Mouse (Mus musculus): ENCODE measurements around the gene Hsp90b1. TPM values are rescaled to one million over a fixed set of nuclear protein-coding genes. Genes with fewer than 3 reads are reported as not detected.

Hsp90b1 gene
- 518 and 623 TPM in 2 replicates for total RNA-seq (2017)

GRCm38 (mm10) chr10:86705318-86705921 lies at the start of gene Hsp90b1, which contains the start of gene Ttc41:
Hsp90b1 (minus strand) TSS chr10:86705509.
Ttc41 (plus strand) TSS chr10:86705811.
- peak; percentile 86 to 87 for ATAC-seq (replicated peaks in 1 of 2; ENCODE audit: insufficient read depth in 1 of 2, low FRiP score in 2 of 2, low TSS enrichment in 1 of 2, low read depth in 1 of 2, poor library complexity in 2 of 2, severe bottlenecking in 2 of 2)

- no peak for ATAC-seq (replicated peaks in 1 of 2; ENCODE audit: insufficient read depth in 1 of 2, low FRiP score in 2 of 2, low TSS enrichment in 1 of 2, low read depth in 1 of 2, poor library complexity in 2 of 2, severe bottlenecking in 2 of 2)
Observed at GRCm38 (mm10) chr10:86744306-86744705, 39.0 kb upstream of the Hsp90b1 start.

GRCm38 (mm10) chr10:86742918-86743317 lies 37.6 kb upstream of the Hsp90b1 start:
- no peak for ATAC-seq (replicated peaks in 1 of 2; ENCODE audit: insufficient read depth in 1 of 2, low FRiP score in 2 of 2, low TSS enrichment in 1 of 2, low read depth in 1 of 2, poor library complexity in 2 of 2, severe bottlenecking in 2 of 2)

- no peak for ATAC-seq (replicated peaks in 1 of 2; ENCODE audit: insufficient read depth in 1 of 2, low FRiP score in 2 of 2, low TSS enrichment in 1 of 2, low read depth in 1 of 2, poor library complexity in 2 of 2, severe bottlenecking in 2 of 2)
Observed at GRCm38 (mm10) chr10:86735036-86735435, 29.7 kb upstream of the Hsp90b1 start.

- ATAC-seq (replicated peaks in 1 of 2; ENCODE audit: insufficient read depth in 1 of 2, low FRiP score in 2 of 2, low TSS enrichment in 1 of 2, low read depth in 1 of 2, poor library complexity in 2 of 2, severe bottlenecking in 2 of 2): no peak
Observed at GRCm38 (mm10) chr10:86731500-86731863, 26.2 kb upstream of the Hsp90b1 start.

- peak; percentile 40 to 50 for ATAC-seq (replicated peaks in 1 of 2; ENCODE audit: insufficient read depth in 1 of 2, low FRiP score in 2 of 2, low TSS enrichment in 1 of 2, low read depth in 1 of 2, poor library complexity in 2 of 2, severe bottlenecking in 2 of 2)
Observed at GRCm38 (mm10) chr10:86730823-86731499, 25.7 kb upstream of the Hsp90b1 start.

GRCm38 (mm10) chr10:86728176-86728575 lies 22.9 kb upstream of the Hsp90b1 start:
- no peak for ATAC-seq (replicated peaks in 1 of 2; ENCODE audit: insufficient read depth in 1 of 2, low FRiP score in 2 of 2, low TSS enrichment in 1 of 2, low read depth in 1 of 2, poor library complexity in 2 of 2, severe bottlenecking in 2 of 2)

- peak; percentile 93 to 94 for ATAC-seq (replicated peaks in 1 of 2; ENCODE audit: insufficient read depth in 1 of 2, low FRiP score in 2 of 2, low TSS enrichment in 1 of 2, low read depth in 1 of 2, poor library complexity in 2 of 2, severe bottlenecking in 2 of 2)
Observed at GRCm38 (mm10) chr10:86727548-86727980, 22.3 kb upstream of the Hsp90b1 start.

GRCm38 (mm10) chr10:86712156-86712555 lies 6.8 kb upstream of the Hsp90b1 start:
- no peak for ATAC-seq (replicated peaks in 1 of 2; ENCODE audit: insufficient read depth in 1 of 2, low FRiP score in 2 of 2, low TSS enrichment in 1 of 2, low read depth in 1 of 2, poor library complexity in 2 of 2, severe bottlenecking in 2 of 2)

- no peak for ATAC-seq (replicated peaks in 1 of 2; ENCODE audit: insufficient read depth in 1 of 2, low FRiP score in 2 of 2, low TSS enrichment in 1 of 2, low read depth in 1 of 2, poor library complexity in 2 of 2, severe bottlenecking in 2 of 2)
Observed at GRCm38 (mm10) chr10:86707134-86707533, 1.8 kb upstream of the Hsp90b1 start.

GRCm38 (mm10) chr10:86705922-86706752 lies 828 bp upstream of the Hsp90b1 start:
- ATAC-seq (replicated peaks in 1 of 2; ENCODE audit: insufficient read depth in 1 of 2, low FRiP score in 2 of 2, low TSS enrichment in 1 of 2, low read depth in 1 of 2, poor library complexity in 2 of 2, severe bottlenecking in 2 of 2): peak; percentile 73 to 81

- no peak for ATAC-seq (replicated peaks in 1 of 2; ENCODE audit: insufficient read depth in 1 of 2, low FRiP score in 2 of 2, low TSS enrichment in 1 of 2, low read depth in 1 of 2, poor library complexity in 2 of 2, severe bottlenecking in 2 of 2)
Observed at GRCm38 (mm10) chr10:86704589-86705191, 619 bp downstream of the Hsp90b1 start.

- ATAC-seq (replicated peaks in 1 of 2; ENCODE audit: insufficient read depth in 1 of 2, low FRiP score in 2 of 2, low TSS enrichment in 1 of 2, low read depth in 1 of 2, poor library complexity in 2 of 2, severe bottlenecking in 2 of 2): no peak
Observed at GRCm38 (mm10) chr10:86704141-86704540, 1.2 kb downstream of the Hsp90b1 start.

- no peak for ATAC-seq (replicated peaks in 1 of 2; ENCODE audit: insufficient read depth in 1 of 2, low FRiP score in 2 of 2, low TSS enrichment in 1 of 2, low read depth in 1 of 2, poor library complexity in 2 of 2, severe bottlenecking in 2 of 2)
Observed at GRCm38 (mm10) chr10:86703375-86703774, 1.9 kb downstream of the Hsp90b1 start.

- ATAC-seq (replicated peaks in 1 of 2; ENCODE audit: insufficient read depth in 1 of 2, low FRiP score in 2 of 2, low TSS enrichment in 1 of 2, low read depth in 1 of 2, poor library complexity in 2 of 2, severe bottlenecking in 2 of 2): no peak
Observed at GRCm38 (mm10) chr10:86702312-86702920, 2.9 kb downstream of the Hsp90b1 start.

- no peak for ATAC-seq (replicated peaks in 1 of 2; ENCODE audit: insufficient read depth in 1 of 2, low FRiP score in 2 of 2, low TSS enrichment in 1 of 2, low read depth in 1 of 2, poor library complexity in 2 of 2, severe bottlenecking in 2 of 2)
Observed at GRCm38 (mm10) chr10:86700973-86701372, 4.3 kb downstream of the Hsp90b1 start.

- ATAC-seq (replicated peaks in 1 of 2; ENCODE audit: insufficient read depth in 1 of 2, low FRiP score in 2 of 2, low TSS enrichment in 1 of 2, low read depth in 1 of 2, poor library complexity in 2 of 2, severe bottlenecking in 2 of 2): no peak
Observed at GRCm38 (mm10) chr10:86700251-86700650, 5.1 kb downstream of the Hsp90b1 start.

Data from hematopoietic stem cell, adult 5-6 weeks (primary cell).